ENCODE assay signal across 13 mouse cellular contexts in genomic region chr1:81927721-81928120, GRCm38 (mm10).
A peak's percentile ranks its signal among the peaks of the same experiment; 100 is the strongest.
DNase-seq lines count a peak whose midpoint lies in the region.
"Had no signal": no experiment of that assay in that cellular context is flagged by ENCODE, and none has a peak within 500 bp of the region (broad histone marks: within the 10 kb centered on the region; RNA-seq: fewer than 3 reads in every experiment).

No protein-coding gene starts in this region.

- peak; percentile 11 for DNase-seq in gastrocnemius, adult 18-20 months (ENCODE audit: low spot score)
- DNase-seq in gastrocnemius, postnatal 14 days = no peak
- peak; percentile 13 to 19 for DNase-seq in heart, postnatal 10 days
- DNase-seq in heart, adult 11 months = no peak
- peak; percentile 53 for DNase-seq in adipocyte (ENCODE audit: low spot score)
- peak; percentile 51 for DNase-seq in skeletal muscle tissue, adult 2 months (ENCODE audit: low read depth, low spot score)
- DNase-seq: adrenal gland, adult 2 months; cerebellum, adult 11 months; cerebellum, adult 8-10 months; cerebellum, postnatal 14 days; embryo, embryonic 11 days; gastrocnemius, postnatal 10 days; kidney, adult 2 months had no signal

- intact Hi-C loops in gastrocnemius, postnatal 14 days (cut with DNase I; ENCODE audit: low total_unique reads) = no loop called here
- intact Hi-C loops in heart, postnatal 10 days (cut with DNase I) = no loop called here

Comparison
In these comparisons a context has a peak if more than half of its experiments do, and no peak if none do; other contexts are left out.
1. DNase-seq: peak in gastrocnemius, adult 18-20 months (single experiment), heart, postnatal 10 days (2 of 2), adipocyte (single experiment) and skeletal muscle tissue, adult 2 months (single experiment); none in gastrocnemius, postnatal 14 days (single experiment) and heart, adult 11 months (single experiment).